Mouse (Mus musculus) megakaryocyte, embryonic 14.5 days (primary cell): ENCODE results near the gene Nfam1. TPM values are rescaled to one million over a fixed set of nuclear protein-coding genes. Genes with fewer than 3 reads are reported as not detected.

Experiments
- H3K27me3 ChIP-seq: replicated peaks from 2 replicates; pipeline ENCODE3; 2012; ENCODE audit warnings: inconsistent platforms
- H3K36me3 ChIP-seq: replicated peaks from 2 replicates; pipeline ENCODE3; 2012; ENCODE audit warnings: low read length, inconsistent platforms, mixed read lengths
- H3K4me1 ChIP-seq: 2 replicates; pipeline ENCODE4 v1.6.1; 2012; ENCODE audit warnings: inconsistent platforms
- H3K4me3 ChIP-seq: replicated peaks from 2 replicates; pipeline ENCODE3; 2012; ENCODE audit warnings: moderate library complexity, mild to moderate bottlenecking, inconsistent platforms
- H3K9me3 ChIP-seq: 2 replicates; pipeline ENCODE4 v1.6.1; 2012; ENCODE audit warnings: inconsistent platforms
- FLI1 ChIP-seq: IDR thresholded peaks from 2 replicates; pipeline ENCODE4 v1.6.1; 2012; ENCODE audit warnings: low read length, inconsistent platforms, mixed read lengths
- GATA1 ChIP-seq: IDR thresholded peaks from 3 replicates; pipeline ENCODE4 v1.6.1; 2012; ENCODE audit warnings: mixed read lengths, low read length, inconsistent platforms, borderline replicate concordance
- polyA plus RNA-seq: library from polyadenylated mRNA; stranded (reverse); fragments of >175 nt; gene quantifications from 2 replicates; pipeline ENCODE4 v1.2.3, GENCODE M21; 2012; ENCODE audit warnings: low replicate concordance; ENCODE audit not compliant: insufficient read depth

Gene Nfam1
- polyA plus RNA-seq, 1 experiment = 7.7 TPM

- H3K4me1 ChIP-seq = peaks cover 63% of the 10 kb centered on the region
- peaks cover 82% of the 10 kb centered on the region for H3K27me3 ChIP-seq
- no peaks in the 10 kb centered on the region for H3K9me3 ChIP-seq
- H3K4me3 ChIP-seq = no peak overlapping the region
- H3K36me3 ChIP-seq = no peaks in the 10 kb centered on the region
- no peak for TF ChIP-seq GATA1
- TF ChIP-seq FLI1 = no peak
These were observed 50.2 kb downstream of the Nfam1 start for GRCm38 (mm10) chr15:82982724-82983415.

GRCm38 (mm10) chr15:82981676-82982520 is 51.2 kb downstream of the Nfam1 start:
- no peak for TF ChIP-seq FLI1
- no peak for TF ChIP-seq GATA1
- Histone ChIP-seq H3K9me3 (no peaks in the 10 kb centered on the region), H3K27me3 (peaks cover 84% of the 10 kb centered on the region), H3K4me1 (peaks cover 53% of the 10 kb centered on the region), H3K36me3 (no peaks in the 10 kb centered on the region), H3K4me3 (no peak overlapping the region)

- Histone ChIP-seq H3K36me3 (no peaks in the 10 kb centered on the region), H3K27me3 (peaks cover 81% of the 10 kb centered on the region), H3K4me3 (no peak overlapping the region), H3K4me1 (peaks cover 49% of the 10 kb centered on the region), H3K9me3 (no peaks in the 10 kb centered on the region)
- TF ChIP-seq FLI1 = no peak
- TF ChIP-seq GATA1 = no peak
These were observed 53.6 kb downstream of the Nfam1 start for GRCm38 (mm10) chr15:82979531-82979930.

GRCm38 (mm10) chr15:82974471-82974870 is 58.6 kb downstream of the Nfam1 start:
- no peak for TF ChIP-seq GATA1
- no peak for TF ChIP-seq FLI1
- H3K4me3 ChIP-seq = no peak overlapping the region
- H3K4me1 ChIP-seq = peaks cover 56% of the 10 kb centered on the region
- H3K9me3 ChIP-seq = no peaks in the 10 kb centered on the region
- peaks cover 2% of the 10 kb centered on the region for H3K36me3 ChIP-seq
- peaks cover 39% of the 10 kb centered on the region for H3K27me3 ChIP-seq

GRCm38 (mm10) chr15:82969206-82969721 is 63.8 kb downstream of the Nfam1 start:
- Histone ChIP-seq H3K4me1 (peaks cover 66% of the 10 kb centered on the region), H3K36me3 (peaks cover 2% of the 10 kb centered on the region), H3K27me3 (peaks cover 26% of the 10 kb centered on the region), H3K9me3 (no peaks in the 10 kb centered on the region), H3K4me3 (peak overlapping the region; percentile 75)
- TF ChIP-seq GATA1 = no peak
- TF ChIP-seq FLI1 = no peak

GRCm38 (mm10) chr15:82968449-82968848 is 64.7 kb downstream of the Nfam1 start:
- H3K9me3 ChIP-seq = no peaks in the 10 kb centered on the region
- peaks cover 30% of the 10 kb centered on the region for H3K27me3 ChIP-seq
- peaks cover 2% of the 10 kb centered on the region for H3K36me3 ChIP-seq
- no peak overlapping the region for H3K4me3 ChIP-seq
- peaks cover 61% of the 10 kb centered on the region for H3K4me1 ChIP-seq
- TF ChIP-seq GATA1 = no peak
- no peak for TF ChIP-seq FLI1

GRCm38 (mm10) chr15:82967947-82968346 is 65.2 kb downstream of the Nfam1 start:
- H3K4me1 ChIP-seq = peaks cover 64% of the 10 kb centered on the region
- TF ChIP-seq FLI1 = no peak
- no peak for TF ChIP-seq GATA1
- H3K4me3 ChIP-seq = no peak overlapping the region
- peaks cover 34% of the 10 kb centered on the region for H3K27me3 ChIP-seq
- H3K36me3 ChIP-seq = peaks cover under 1% of the 10 kb centered on the region
- H3K9me3 ChIP-seq = no peaks in the 10 kb centered on the region

GRCm38 (mm10) chr15:82964266-82964825 is 68.8 kb downstream of the Nfam1 start:
- no peaks in the 10 kb centered on the region for H3K36me3 ChIP-seq
- peak overlapping the region; percentile 34 for H3K4me3 ChIP-seq
- TF ChIP-seq FLI1 (no peak), GATA1 (no peak)
- H3K9me3 ChIP-seq = no peaks in the 10 kb centered on the region
- peaks cover 70% of the 10 kb centered on the region for H3K27me3 ChIP-seq
- H3K4me1 ChIP-seq = peaks cover 61% of the 10 kb centered on the region

GRCm38 (mm10) chr15:82963556-82964156 is 69.5 kb downstream of the Nfam1 start:
- Histone ChIP-seq H3K4me1 (peaks cover 61% of the 10 kb centered on the region), H3K9me3 (no peaks in the 10 kb centered on the region), H3K36me3 (no peaks in the 10 kb centered on the region), H3K4me3 (peak overlapping the region; percentile 84), H3K27me3 (peaks cover 77% of the 10 kb centered on the region)
- TF ChIP-seq GATA1 (no peak), FLI1 (no peak)
